In the genomic region with DNA sequence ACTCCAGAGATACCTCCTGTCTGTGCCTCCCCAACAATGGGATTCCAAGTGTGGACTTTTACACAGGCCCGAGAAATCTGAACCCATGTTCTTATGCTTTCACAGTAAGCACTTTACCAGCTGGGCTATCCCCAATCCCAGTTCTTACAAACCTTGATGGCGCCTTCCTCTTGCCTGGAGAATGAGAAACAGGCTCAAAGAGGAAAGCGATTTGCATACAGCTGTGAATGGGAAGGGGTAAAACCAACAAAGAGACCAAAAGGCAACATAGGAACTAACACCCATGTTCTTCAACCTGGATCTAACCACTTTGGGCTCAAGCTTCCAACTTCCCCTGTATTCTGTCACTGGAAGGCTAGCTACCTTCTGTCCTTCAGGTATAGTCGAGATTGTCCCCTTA, we compare ENCODE assay signal across 10 mouse cellular contexts. TPM values are rescaled to one million over a fixed set of nuclear protein-coding genes. Genes with fewer than 3 reads are reported as not detected.
A peak's percentile ranks its signal among the peaks of the same experiment; 100 is the strongest.
DNase-seq lines count a peak whose midpoint lies in the region; ATAC-seq and TF ChIP-seq lines count a peak whose summit lies in the region.
"Had no signal": no experiment of that assay in that cellular context is flagged by ENCODE, and none has a peak within 500 bp of the region (broad histone marks: within the 10 kb centered on the region; RNA-seq: fewer than 3 reads in every experiment).

No protein-coding gene starts in this region.

- H3K36me3 ChIP-seq in lung, embryonic 15.5 days, result peaks cover 34% of the 10 kb centered on the region
- H3K36me3 ChIP-seq in forebrain, embryonic 13.5 days (ENCODE audit: poor library complexity, severe bottlenecking), result peaks cover 28% of the 10 kb centered on the region
- H3K36me3 ChIP-seq in limb, embryonic 14.5 days (ENCODE audit: control insufficient read depth, insufficient read depth, low read length), result peaks cover 36% of the 10 kb centered on the region

- TF ChIP-seq CTCF in olfactory bulb, adult 2 months (IDR thresholded peaks at IDR 0.05; ENCODE audit: insufficient read depth, low read depth, low read length), result no peak

- H3K9ac ChIP-seq in lung, embryonic 15.5 days, result peak overlapping the region; percentile 72; the same call in 1 of the 2 replicates
- H3K9ac ChIP-seq in forebrain, embryonic 13.5 days, result peak overlapping the region; percentile 43; the same call in 1 of the 2 replicates
- peak overlapping the region; percentile 32; the same call in 1 of the 2 replicates for H3K9ac ChIP-seq in limb, embryonic 14.5 days (ENCODE audit: low read depth, low read length, severe bottlenecking)

- WGBS in lung, embryonic 15.5 days, result 77% methylated on average over 4 of the region's 4 CpGs
- WGBS in forebrain, embryonic 13.5 days, result 74% methylated on average over 4 of the region's 4 CpGs
- 74% methylated on average over 4 of the region's 4 CpGs for WGBS in limb, embryonic 14.5 days
- WGBS in olfactory bulb, adult 2 months, result 71% methylated on average over 4 of the region's 4 CpGs

- peak overlapping the region; percentile 73 for H3K4me2 ChIP-seq in lung, embryonic 15.5 days
- H3K4me2 ChIP-seq in forebrain, embryonic 13.5 days, result peak overlapping the region; percentile 77
- H3K4me2 ChIP-seq in limb, embryonic 14.5 days (replicated peaks; ENCODE audit: low read depth, low read length, severe bottlenecking), result peak overlapping the region; percentile 75

- no peak for TF ChIP-seq POLR2A in limb, embryonic 14.5 days (IDR thresholded peaks at IDR 0.05; ENCODE audit: borderline replicate concordance, extremely low read depth, insufficient read depth, insufficient read length)
- no peak for TF ChIP-seq POLR2A in olfactory bulb, adult 2 months (IDR thresholded peaks at IDR 0.05; ENCODE audit: insufficient read depth, low read depth, low read length)

- H3K4me3 ChIP-seq in lung, embryonic 15.5 days, result peak overlapping the region; percentile 61
- H3K4me3 ChIP-seq in forebrain, embryonic 13.5 days, result peak overlapping the region; percentile 85
- peak overlapping the region; percentile 90 for H3K4me3 ChIP-seq in limb, embryonic 14.5 days (replicated peaks; ENCODE audit: low read length)
- no peak overlapping the region for H3K4me3 ChIP-seq in olfactory bulb, adult 2 months (ENCODE audit: insufficient read depth, low read depth, low read length)
- H3K4me3 ChIP-seq: left cerebral cortex, adult 2 months had no signal

- no peaks in the 10 kb centered on the region for H3K9me3 ChIP-seq in lung, embryonic 15.5 days
- no peaks in the 10 kb centered on the region for H3K9me3 ChIP-seq in forebrain, embryonic 13.5 days (replicated peaks)
- H3K9me3 ChIP-seq in limb, embryonic 14.5 days (ENCODE audit: control insufficient read depth, low read length), result no peaks in the 10 kb centered on the region

- H3K27me3 ChIP-seq in lung, embryonic 15.5 days, result no peaks in the 10 kb centered on the region
- no peaks in the 10 kb centered on the region for H3K27me3 ChIP-seq in forebrain, embryonic 13.5 days
- H3K27me3 ChIP-seq in limb, embryonic 14.5 days (ENCODE audit: control insufficient read depth, insufficient read depth, low read length), result no peaks in the 10 kb centered on the region

- no peak for ATAC-seq in lung, embryonic 15.5 days (ENCODE audit: borderline replicate concordance, extremely low read depth, low FRiP score, low TSS enrichment)
- no peak for ATAC-seq in forebrain, embryonic 13.5 days
- no peak for ATAC-seq in limb, embryonic 14.5 days (ENCODE audit: low FRiP score, low read depth)
- ATAC-seq in megakaryocyte progenitor cell, adult 5-6 weeks (replicated peaks; ENCODE audit: poor library complexity), result no peak

- DNase-seq in lung, postnatal 4 days, result no peak
- no peak for DNase-seq in limb, embryonic 14.5 days (ENCODE audit: low spot score)
- DNase-seq in adrenal gland, adult 18-20 months (ENCODE audit: low spot score in 2 of 2), result no peak
- DNase-seq in urinary bladder, postnatal 36 days (ENCODE audit: low spot score in 2 of 2), result no peak
- DNase-seq: right cerebral cortex, postnatal 14 days had no signal

- peaks cover 42% of the 10 kb centered on the region for H3K4me1 ChIP-seq in lung, embryonic 15.5 days
- peaks cover 40% of the 10 kb centered on the region for H3K4me1 ChIP-seq in forebrain, embryonic 13.5 days
- peaks cover 29% of the 10 kb centered on the region for H3K4me1 ChIP-seq in limb, embryonic 14.5 days (ENCODE audit: control insufficient read depth, insufficient read depth, low read length)
- peaks cover 27% of the 10 kb centered on the region for H3K4me1 ChIP-seq in olfactory bulb, adult 2 months (ENCODE audit: control insufficient read depth, insufficient read depth, low read length)

- peak overlapping the region; percentile 86 for H3K27ac ChIP-seq in lung, embryonic 15.5 days
- H3K27ac ChIP-seq in forebrain, embryonic 13.5 days, result peak overlapping the region; percentile 79
- H3K27ac ChIP-seq in limb, embryonic 14.5 days (replicated peaks; ENCODE audit: low read depth, low read length), result no peak overlapping the region
- 0 out of 2 replicates have a peak overlapping the region, but pooled peaks have one; percentile 24 for H3K27ac ChIP-seq in olfactory bulb, adult 2 months (ENCODE audit: insufficient read depth, low read depth, low read length)
- H3K27ac ChIP-seq: left cerebral cortex, adult 2 months had no signal

RNA-seq across cellular contexts. Expression of a gene that starts 2.3 kb away (rescaled TPM):
- 141 and 144 TPM in 2 replicates for polyA plus RNA-seq in lung, embryonic 15.5 days (2015; fragmentation: Nextera tagmentation; extraction: Ambion mirVana)
- 36.4 and 39.0 TPM in 2 replicates for polyA plus RNA-seq in forebrain, embryonic 13.5 days (2015; fragmentation: Nextera tagmentation; extraction: Ambion mirVana)
- 143 and 144 TPM in 2 replicates for polyA plus RNA-seq in limb, embryonic 14.5 days (2012; rRNA removed)
- polyA plus RNA-seq in limb, embryonic 14.5 days (2014; fragmentation: Nextera tagmentation; extraction: Ambion mirVana), result 186 and 189 TPM in 2 replicates
- not detected in 2 replicates for polyA plus RNA-seq in olfactory bulb, adult 2 months (2012; ENCODE audit: insufficient read depth, insufficient read length, low replicate concordance, missing spikeins)
- total RNA-seq in megakaryocyte progenitor cell, adult 5-6 weeks (2015), result 72.5 and 84.2 TPM in 2 replicates
- 63.4 and 70.0 TPM in 2 replicates for total RNA-seq in megakaryocyte progenitor cell, adult 5-6 weeks (2017)
- 10 to 100 TPM; 26.0 to 34.3 TPM for total RNA-seq in adrenal gland, adult 18-20 months (2021)

RNA-seq across cellular contexts. Expression of a gene that starts 44.9 kb away (rescaled TPM):
- polyA plus RNA-seq in lung, embryonic 15.5 days (2015; fragmentation: Nextera tagmentation; extraction: Ambion mirVana), result 24.4 and 29.0 TPM in 2 replicates
- 14.0 and 16.7 TPM in 2 replicates for polyA plus RNA-seq in forebrain, embryonic 13.5 days (2015; fragmentation: Nextera tagmentation; extraction: Ambion mirVana)
- polyA plus RNA-seq in limb, embryonic 14.5 days (2012; rRNA removed), result 15.8 and 27.9 TPM in 2 replicates
- polyA plus RNA-seq in limb, embryonic 14.5 days (2014; fragmentation: Nextera tagmentation; extraction: Ambion mirVana), result 20.0 and 22.9 TPM in 2 replicates
- not detected in 2 replicates for polyA plus RNA-seq in olfactory bulb, adult 2 months (2012; ENCODE audit: insufficient read depth, insufficient read length, low replicate concordance, missing spikeins)
- total RNA-seq in megakaryocyte progenitor cell, adult 5-6 weeks (2015), result 12.4 and 14.6 TPM in 2 replicates
- total RNA-seq in megakaryocyte progenitor cell, adult 5-6 weeks (2017), result 7.0 and 10.1 TPM in 2 replicates
- 10 to 100 TPM; 28.1 to 40.9 TPM for total RNA-seq in adrenal gland, adult 18-20 months (2021)

Comparison
In these comparisons a context has a peak if more than half of its experiments do, and no peak if none do; other contexts are left out.
1. RNA of a gene that starts 2.3 kb away (polyA plus RNA-seq): 143 to 189 TPM in limb, embryonic 14.5 days, 141 to 144 TPM in lung, embryonic 15.5 days and 36.4 to 39.0 TPM in forebrain, embryonic 13.5 days; not detected in olfactory bulb, adult 2 months; every median in the first group is over 10 times any median in the second.
2. Peak in every context shown above with its lines, with median percentiles within 50 percentile points of each other: H3K4me2 ChIP-seq and H3K9ac ChIP-seq.